Mouse (Mus musculus) cortical plate, adult 2 months (tissue): ENCODE measurements around the gene Nckap5l. TPM values are rescaled to one million over a fixed set of nuclear protein-coding genes. Genes with fewer than 3 reads are reported as not detected.

ENCODE experiments used
- H3K27ac ChIP-seq: fragments of 200-500 bp; 2 replicates; pipeline ENCODE4 v1.5.1; 2012; ENCODE audit warnings: low read length, control low read depth, inconsistent platforms; ENCODE audit not compliant: insufficient read depth
- H3K4me1 ChIP-seq: fragments of 200-500 bp; 2 replicates; pipeline ENCODE4 v1.6.1; 2011; ENCODE audit warnings: low read length; ENCODE audit not compliant: control insufficient read depth, insufficient read depth
- H3K4me3 ChIP-seq: fragments of 200-500 bp; 2 replicates; pipeline ENCODE4 v1.5.1; 2011; ENCODE audit warnings: mild to moderate bottlenecking, low read length, control low read depth; ENCODE audit not compliant: insufficient read depth
- CTCF ChIP-seq: fragments of 200-500 bp; IDR thresholded peaks from 2 replicates; pipeline ENCODE4 v1.5.1; 2011; ENCODE audit warnings: mild to moderate bottlenecking, control low read depth, low read length; ENCODE audit not compliant: insufficient read depth; ENCODE audit errors: extremely low read depth
- POLR2A ChIP-seq: fragments of 200-500 bp; IDR thresholded peaks from 2 replicates; pipeline ENCODE4 v1.6.1; 2011; ENCODE audit warnings: mild to moderate bottlenecking, low read length, control low read depth; ENCODE audit not compliant: insufficient read depth; ENCODE audit errors: extremely low read depth
- polyA plus RNA-seq: library from polyadenylated mRNA; depleted of rRNA; stranded (reverse); fragments of >200 nt; gene quantifications from 2 replicates; pipeline ENCODE4 v1.2.3, GENCODE M21; 2012; rRNA removed

Nckap5l gene
- 11.9 TPM in 2 replicates for polyA plus RNA-seq

DNA sequence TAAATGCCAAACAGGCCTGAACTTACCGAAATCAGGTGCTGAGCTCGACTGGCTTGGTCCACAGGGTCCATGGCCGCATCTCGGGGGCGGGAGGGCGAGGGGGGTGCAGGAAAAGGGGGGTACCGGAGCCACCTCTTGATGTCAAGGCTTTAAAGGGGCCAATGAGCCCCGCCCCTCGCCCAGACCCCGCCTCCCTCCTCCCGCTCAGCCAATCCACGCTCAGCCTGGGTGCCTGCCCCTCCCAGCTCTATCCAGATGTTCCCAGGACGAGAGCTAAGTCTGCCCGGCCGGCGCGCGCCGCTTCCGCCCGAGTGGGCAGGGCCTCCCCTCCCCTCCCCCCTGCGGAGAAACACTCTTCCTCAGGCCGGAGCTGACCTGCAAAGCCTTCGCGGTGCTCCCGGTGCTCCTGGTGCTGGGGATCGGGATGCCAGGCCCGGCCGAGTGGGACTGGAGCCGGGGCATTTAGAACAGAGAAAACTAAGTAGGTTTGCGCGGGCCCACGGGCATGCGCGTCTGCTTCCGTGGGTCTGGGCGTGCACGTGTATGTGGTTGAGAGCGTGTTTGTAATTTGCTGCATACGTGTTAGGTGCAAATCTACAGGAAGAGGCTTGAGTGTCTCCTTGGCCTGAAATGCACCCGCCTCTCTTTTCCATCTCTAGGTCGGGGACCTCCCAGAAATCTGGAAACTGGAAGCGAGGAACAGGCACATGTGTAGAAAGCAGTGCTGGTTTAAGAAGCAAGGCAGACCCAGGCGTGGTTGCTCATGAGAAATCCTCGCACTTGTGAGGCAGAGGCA, at the start of gene Nckap5l:
TSS of gene Nckap5l (minus strand) at position 143 of the 796 bp plus-strand sequence.
- H3K27ac ChIP-seq: 0 out of 2 replicates have a peak within 1 kb of the TSS, but pooled peaks have one; percentile 6
- peak within 1 kb of the TSS; percentile 96 for H3K4me3 ChIP-seq
- peak; percentile 24; the same call in 1 of the 2 replicates for TF ChIP-seq POLR2A
- TF ChIP-seq CTCF: no peak
- peaks cover 5% of the 10 kb centered on the region; the same call in 1 of the 2 replicates for H3K4me1 ChIP-seq

DNA sequence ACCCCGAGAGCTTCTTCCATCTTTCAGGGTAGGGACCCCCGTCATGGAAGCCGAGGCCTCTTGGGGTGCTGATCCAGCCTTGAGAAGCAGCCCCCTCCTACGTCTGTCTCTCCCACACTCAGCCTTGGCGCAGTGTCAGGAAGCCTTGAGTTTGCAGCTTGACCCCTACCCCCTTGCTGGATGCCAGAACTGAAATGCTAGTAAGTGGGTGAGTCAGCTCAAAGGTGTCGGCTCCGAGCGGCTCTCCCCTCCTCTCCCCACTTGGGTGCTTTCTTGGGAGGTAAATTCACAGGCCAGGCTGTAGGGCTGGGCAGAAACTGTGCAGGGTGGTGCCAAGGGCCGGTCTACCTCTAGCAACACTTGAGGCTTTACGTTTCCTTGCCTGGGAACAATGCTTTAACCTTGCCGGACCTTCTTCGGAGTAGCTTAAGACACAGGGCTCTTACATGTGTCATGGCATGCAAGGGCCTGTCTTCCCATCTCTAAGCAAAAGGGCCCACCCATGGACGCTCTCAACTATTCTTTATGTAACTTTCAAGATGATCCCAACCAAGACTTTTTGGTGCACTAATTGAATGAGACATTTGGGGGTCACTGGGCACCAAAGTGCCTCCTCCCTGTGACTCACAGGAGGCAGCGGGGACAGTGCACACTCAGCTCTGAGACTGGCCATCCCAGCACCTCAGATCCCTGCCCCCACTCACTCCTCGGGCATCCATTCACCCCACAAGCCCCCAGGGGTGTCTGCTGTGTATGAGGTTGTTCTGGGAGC, 48.0 kb upstream of the Nckap5l start:
- Histone ChIP-seq H3K4me1 (peaks cover 9% of the 10 kb centered on the region), H3K27ac (0 out of 2 replicates have a peak overlapping the region, but pooled peaks have one; percentile 9), H3K4me3 (no peak overlapping the region)
- TF ChIP-seq CTCF: no peak

DNA sequence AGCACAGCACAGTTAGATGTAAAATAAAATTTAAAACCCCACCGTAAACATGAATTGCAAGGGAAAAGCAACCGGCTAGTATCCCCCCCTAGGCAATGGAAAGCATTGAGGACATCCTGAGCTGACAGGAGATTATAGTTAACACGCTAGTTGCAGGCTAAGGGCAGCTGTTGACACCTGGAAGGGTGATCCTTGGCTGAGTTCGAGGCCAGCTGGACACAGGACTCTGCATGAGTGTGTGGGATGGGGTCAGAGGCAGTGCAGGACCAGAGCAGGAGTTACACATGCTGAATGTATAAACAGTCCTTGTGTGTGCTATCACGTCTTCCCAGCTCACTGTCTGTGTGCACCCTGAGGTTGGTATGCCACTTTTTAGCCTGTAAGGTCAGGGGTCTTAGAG, 45.7 kb upstream of the Nckap5l start:
- Histone ChIP-seq H3K4me3 (no peak overlapping the region), H3K27ac (no peak overlapping the region), H3K4me1 (peaks cover 9% of the 10 kb centered on the region)
- TF ChIP-seq POLR2A (no peak), CTCF (no peak)

DNA sequence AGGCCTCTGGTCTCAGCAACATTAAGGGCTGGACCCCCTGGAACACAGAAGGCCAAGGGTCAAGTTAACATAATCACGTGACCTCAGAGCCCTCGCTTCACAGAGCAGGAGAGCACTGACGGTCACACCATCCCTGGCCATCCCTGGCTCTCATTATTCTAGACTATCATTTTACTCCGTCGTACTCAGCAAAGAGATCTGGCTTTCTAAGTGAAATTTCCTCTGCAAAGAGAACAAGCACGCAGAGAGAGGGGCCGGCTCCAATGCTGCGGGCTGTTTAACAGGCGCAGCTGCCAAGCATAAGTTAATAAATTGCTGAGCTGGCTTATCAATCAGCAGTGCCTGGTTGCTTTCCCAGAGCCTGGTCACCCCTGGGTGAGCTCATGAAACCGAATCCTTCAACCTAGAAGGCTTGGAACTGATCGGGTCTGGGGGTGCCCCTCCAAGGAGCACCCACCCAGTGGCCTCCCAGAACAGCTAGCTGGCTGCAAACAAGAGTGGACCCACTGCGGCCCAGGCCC, 44.8 kb upstream of the Nckap5l start:
- peaks cover 13% of the 10 kb centered on the region for H3K4me1 ChIP-seq
- H3K27ac ChIP-seq: peak overlapping the region; percentile 82
- TF ChIP-seq POLR2A (no peak), CTCF (no peak)
- H3K4me3 ChIP-seq: no peak overlapping the region

DNA sequence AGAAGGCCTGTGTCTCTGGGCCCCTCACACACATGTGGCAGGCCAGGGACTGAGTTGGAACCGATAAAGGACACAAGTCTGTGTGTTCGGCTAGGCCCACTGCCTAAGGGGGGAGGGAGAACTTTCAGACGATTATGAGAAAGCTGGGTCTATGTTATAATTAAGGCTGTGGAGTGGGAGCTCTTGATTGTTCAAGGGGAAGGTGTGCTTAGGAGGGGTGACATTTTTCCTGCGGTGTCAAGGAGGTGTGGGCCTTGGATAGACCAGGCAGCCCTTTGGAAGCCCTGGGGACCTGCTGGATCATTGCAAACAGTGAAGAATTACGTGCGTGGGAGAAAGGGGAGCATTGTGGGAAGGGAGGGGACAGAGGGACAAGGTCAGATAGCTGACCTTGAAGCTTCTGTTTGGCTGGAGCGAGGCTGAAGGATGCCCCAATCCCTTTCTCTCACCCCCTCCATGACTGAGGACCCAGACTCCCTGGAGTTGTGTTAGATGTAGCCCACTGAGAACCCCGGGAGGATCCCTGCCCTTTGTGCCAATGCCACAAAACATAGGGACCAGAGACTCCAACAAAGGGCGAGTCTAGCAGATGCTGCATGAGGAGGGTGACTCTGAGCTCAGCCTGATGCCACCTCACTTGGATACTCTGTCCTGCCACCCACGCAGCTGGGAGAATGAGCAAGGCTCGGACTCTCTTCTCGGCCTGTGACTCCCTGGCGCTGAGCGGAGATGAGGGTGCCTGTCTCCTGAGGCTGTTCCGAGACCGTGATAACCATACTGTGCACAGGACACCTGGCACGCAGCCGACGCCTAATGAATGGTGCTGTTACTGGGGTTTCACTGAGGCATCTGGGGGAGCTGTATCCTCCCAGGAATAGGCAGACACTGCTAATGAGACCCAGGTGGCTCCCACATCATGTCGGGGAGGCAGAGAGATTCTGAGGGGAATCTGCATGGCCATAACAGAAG, 44.0 kb upstream of the Nckap5l start:
- no peak for TF ChIP-seq CTCF
- no peak for TF ChIP-seq POLR2A
- H3K27ac ChIP-seq: peak overlapping the region; percentile 82
- peaks cover 14% of the 10 kb centered on the region for H3K4me1 ChIP-seq
- H3K4me3 ChIP-seq: no peak overlapping the region

DNA sequence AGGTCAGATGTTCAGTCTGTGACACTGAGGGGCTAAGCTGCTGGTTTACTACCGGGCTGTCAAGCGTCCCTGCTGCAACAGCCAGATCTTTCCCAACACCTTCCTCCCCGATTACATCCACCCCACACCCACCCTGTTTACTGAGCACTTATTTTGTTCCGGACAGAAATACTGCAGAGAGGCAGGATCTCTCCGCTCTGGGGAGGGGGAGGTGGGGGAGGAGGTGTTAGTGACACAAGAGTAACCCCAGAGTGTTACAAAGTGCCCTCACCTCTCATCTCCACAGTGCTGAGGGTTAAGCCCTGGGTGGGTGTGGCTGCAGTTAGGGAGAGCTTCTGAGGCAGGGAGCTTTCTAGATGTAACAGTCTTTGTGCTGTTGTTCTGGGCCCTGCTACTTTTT, 42.8 kb upstream of the Nckap5l start:
- H3K4me1 ChIP-seq: peaks cover 14% of the 10 kb centered on the region
- TF ChIP-seq CTCF (no peak), POLR2A (no peak)
- no peak overlapping the region for H3K27ac ChIP-seq
- no peak overlapping the region for H3K4me3 ChIP-seq

DNA sequence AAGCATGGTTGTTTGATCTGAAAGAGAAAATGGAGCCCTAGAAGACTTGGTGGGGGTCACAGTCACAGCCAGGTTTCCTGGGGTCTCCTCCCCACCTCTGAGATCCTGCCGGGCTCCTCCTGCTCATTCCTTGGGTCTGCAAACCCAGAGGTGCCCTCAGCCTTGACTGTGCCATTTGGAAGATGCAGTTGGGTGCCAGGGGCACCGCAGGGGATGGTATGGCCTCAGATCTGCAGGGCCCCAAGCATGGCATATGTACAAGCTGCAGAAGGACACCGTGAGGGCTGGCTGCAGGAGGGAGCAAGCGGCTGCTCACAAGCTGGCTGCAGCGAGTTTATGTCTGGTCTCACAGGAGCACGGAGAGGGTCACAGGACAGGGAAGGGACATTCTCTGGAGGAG, 42.2 kb upstream of the Nckap5l start:
- H3K27ac ChIP-seq: no peak overlapping the region
- TF ChIP-seq POLR2A: no peak
- TF ChIP-seq CTCF: no peak
- H3K4me1 ChIP-seq: peaks cover 14% of the 10 kb centered on the region
- H3K4me3 ChIP-seq: no peak overlapping the region

DNA sequence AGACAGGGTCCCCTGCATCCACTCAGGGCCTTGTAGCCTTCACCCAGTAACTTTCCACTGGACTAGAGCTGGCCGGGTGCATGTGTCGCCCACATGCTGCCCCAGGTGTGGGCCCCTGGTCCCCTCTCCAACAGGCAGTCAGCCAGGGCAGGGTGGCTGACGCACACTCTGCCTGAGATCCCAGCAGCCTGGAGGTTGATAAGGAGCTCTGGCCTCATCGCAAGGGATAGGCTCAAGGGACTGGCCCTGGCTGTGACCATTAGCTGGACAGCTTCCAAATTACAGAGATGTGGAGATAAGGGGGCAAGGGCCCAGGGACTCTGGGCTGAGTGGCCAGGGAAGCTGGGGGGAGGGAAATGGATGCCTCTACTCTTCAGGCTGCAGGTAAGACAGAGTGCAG, 41.2 kb upstream of the Nckap5l start:
- Histone ChIP-seq H3K4me1 (peaks cover 14% of the 10 kb centered on the region), H3K27ac (0 out of 2 replicates have a peak overlapping the region, but pooled peaks have one; percentile 24), H3K4me3 (no peak overlapping the region)
- TF ChIP-seq POLR2A (peak; percentile 7; the same call in 1 of the 2 replicates), CTCF (no peak)
